Mouse (Mus musculus) cortical plate, adult 2 months (tissue): Measurements from ENCODE around the gene Nadk.

Source experiments
- CTCF ChIP-seq: fragments of 200-500 bp; IDR thresholded peaks from 2 replicates; pipeline ENCODE4 v1.5.1; 2011; ENCODE audit warnings: mild to moderate bottlenecking, control low read depth, low read length; ENCODE audit not compliant: insufficient read depth; ENCODE audit errors: extremely low read depth
- POLR2A ChIP-seq: fragments of 200-500 bp; IDR thresholded peaks from 2 replicates; pipeline ENCODE4 v1.6.1; 2011; ENCODE audit warnings: mild to moderate bottlenecking, low read length, control low read depth; ENCODE audit not compliant: insufficient read depth; ENCODE audit errors: extremely low read depth

- TF ChIP-seq CTCF, result no peak
- TF ChIP-seq POLR2A, result no peak
Measured at GRCm38 (mm10) chr4:155596606-155597005, 34.4 kb downstream of the Nadk start.
